Mouse (Mus musculus) limb, embryonic 13.5 days (tissue): ENCODE results near the gene Etnk1. TPM values are rescaled to one million over a fixed set of nuclear protein-coding genes. Genes with fewer than 3 reads are reported as not detected.

Source experiments
- ATAC-seq: fragments of 200-750 bp; cut with Nextera tagmentation; 2 replicates; pipeline ENCODE4 v1.8.0; 2017; ENCODE audit warnings: low read depth, moderate number of reproducible peaks, moderate TSS enrichment; ENCODE audit not compliant: low FRiP score
- H3K27ac ChIP-seq: fragments of 300-500 bp; sonication (generic); 2 replicates; pipeline ENCODE4 v1.5.1; 2015; ENCODE audit warnings: inconsistent platforms, mild to moderate bottlenecking, moderate library complexity
- H3K27me3 ChIP-seq: fragments of 300-500 bp; sonication (generic); 2 replicates; pipeline ENCODE4 v1.6.1; 2015; ENCODE audit warnings: mild to moderate bottlenecking, inconsistent platforms
- H3K36me3 ChIP-seq: fragments of 300-500 bp; sonication (generic); 2 replicates; pipeline ENCODE4 v1.6.1; 2015; ENCODE audit warnings: inconsistent platforms, mild to moderate bottlenecking, moderate library complexity
- H3K4me1 ChIP-seq: fragments of 300-500 bp; sonication (generic); 2 replicates; pipeline ENCODE4 v1.6.1; 2015; ENCODE audit warnings: inconsistent platforms
- H3K4me2 ChIP-seq: fragments of 300-500 bp; sonication (generic); replicated peaks from 2 replicates; pipeline ENCODE4 v1.6.1; 2015; ENCODE audit warnings: inconsistent platforms, mild to moderate bottlenecking, moderate library complexity
- H3K4me3 ChIP-seq: fragments of 300-500 bp; sonication (generic); 2 replicates; pipeline ENCODE4 v1.5.1; 2015; ENCODE audit warnings: moderate library complexity, mild to moderate bottlenecking, inconsistent platforms
- H3K9ac ChIP-seq: fragments of 300-500 bp; sonication (generic); 2 replicates; pipeline ENCODE4 v1.6.1; 2015; ENCODE audit warnings: mild to moderate bottlenecking, inconsistent platforms
- H3K9me3 ChIP-seq: fragments of 300-500 bp; sonication (generic); 2 replicates; pipeline ENCODE4 v1.6.1; 2016; ENCODE audit warnings: inconsistent platforms
- WGBS: fragments of 180-500 bp; shearing (Covaris S2); methylation state at CpG from one replicate; pipeline ENCODE4 v1.1.7; 2015; 5-methylcytosine and 5-hydroxymethylcytosine counted together
- polyA plus RNA-seq: library from polyadenylated mRNA; unstranded; fragments of >200 nt; fragmentation: Nextera tagmentation; extraction: Ambion mirVana; gene quantifications from 2 replicates; pipeline ENCODE4 v1.2.1, GENCODE M21; 2015

The Etnk1 gene
- polyA plus RNA-seq, 1 experiment from 2014 or later: 19.4 TPM

- WGBS: 45% methylated on average over 9 of the region's 9 CpGs
- H3K9ac ChIP-seq: no peak overlapping the region
- no peaks in the 10 kb centered on the region for H3K27me3 ChIP-seq
- no peak overlapping the region for H3K27ac ChIP-seq
- no peak overlapping the region for H3K4me3 ChIP-seq
- no peak overlapping the region for H3K4me2 ChIP-seq
- no peaks in the 10 kb centered on the region for H3K36me3 ChIP-seq
- no peak for ATAC-seq
- no peaks in the 10 kb centered on the region for H3K9me3 ChIP-seq
- H3K4me1 ChIP-seq: peaks cover 29% of the 10 kb centered on the region
Observed at GRCm38 (mm10) chr6:143152321-143152827, 14.6 kb upstream of the Etnk1 start.

GRCm38 (mm10) chr6:143153160-143153559, 13.9 kb upstream of the Etnk1 start:
- Histone ChIP-seq H3K9ac (no peak overlapping the region), H3K27ac (no peak overlapping the region), H3K9me3 (no peaks in the 10 kb centered on the region), H3K4me2 (no peak overlapping the region), H3K4me1 (peaks cover 29% of the 10 kb centered on the region), H3K27me3 (no peaks in the 10 kb centered on the region), H3K36me3 (no peaks in the 10 kb centered on the region), H3K4me3 (no peak overlapping the region)
- WGBS: 14% methylated on average over 2 of the region's 2 CpGs
- no peak for ATAC-seq

- 36% methylated on average over 10 of the region's 10 CpGs for WGBS
- peak; percentile 48; the same call in 1 of the 2 replicates for ATAC-seq
- H3K27me3 ChIP-seq: no peaks in the 10 kb centered on the region
Observed at GRCm38 (mm10) chr6:143153751-143154494, 13.1 kb upstream of the Etnk1 start.

GRCm38 (mm10) chr6:143154885-143155284, 12.1 kb upstream of the Etnk1 start:
- peak overlapping the region; percentile 19 for H3K4me2 ChIP-seq
- WGBS: 56% methylated on average over 13 of the region's 13 CpGs
- H3K27ac ChIP-seq: no peak overlapping the region; the same call in 1 of the 2 replicates
- peaks cover 29% of the 10 kb centered on the region for H3K4me1 ChIP-seq
- peak; percentile 58 for ATAC-seq
- no peak overlapping the region for H3K9ac ChIP-seq
- H3K36me3 ChIP-seq: no peaks in the 10 kb centered on the region
- no peaks in the 10 kb centered on the region for H3K27me3 ChIP-seq
- H3K4me3 ChIP-seq: no peak overlapping the region
- H3K9me3 ChIP-seq: no peaks in the 10 kb centered on the region

More at GRCm38 (mm10) chr6:143153751-143154494, 13.1 kb upstream of the Etnk1 start:
- H3K9ac ChIP-seq: no peak overlapping the region
- H3K9me3 ChIP-seq: no peaks in the 10 kb centered on the region
- no peaks in the 10 kb centered on the region for H3K36me3 ChIP-seq
- no peak overlapping the region for H3K4me3 ChIP-seq
- no peak overlapping the region for H3K4me2 ChIP-seq
- H3K4me1 ChIP-seq: peaks cover 29% of the 10 kb centered on the region
- no peak overlapping the region for H3K27ac ChIP-seq

- H3K4me2 ChIP-seq: no peak overlapping the region
- no peaks in the 10 kb centered on the region for H3K9me3 ChIP-seq
- WGBS: 77% methylated on average over 1 of the region's 1 CpGs
- no peak overlapping the region for H3K27ac ChIP-seq
- ATAC-seq: no peak
- H3K9ac ChIP-seq: no peak overlapping the region
- H3K4me1 ChIP-seq: peaks cover 29% of the 10 kb centered on the region
- no peaks in the 10 kb centered on the region for H3K27me3 ChIP-seq
- H3K4me3 ChIP-seq: no peak overlapping the region
- no peaks in the 10 kb centered on the region for H3K36me3 ChIP-seq
Observed at GRCm38 (mm10) chr6:143155996-143156395, 11.0 kb upstream of the Etnk1 start.

- Histone ChIP-seq H3K4me1 (peaks cover 29% of the 10 kb centered on the region), H3K36me3 (no peaks in the 10 kb centered on the region), H3K27ac (no peak overlapping the region), H3K9ac (no peak overlapping the region), H3K9me3 (no peaks in the 10 kb centered on the region), H3K27me3 (no peaks in the 10 kb centered on the region), H3K4me3 (no peak overlapping the region), H3K4me2 (no peak overlapping the region)
- 84% methylated on average over 7 of the region's 7 CpGs for WGBS
- no peak for ATAC-seq
Observed at GRCm38 (mm10) chr6:143156684-143157083, 10.3 kb upstream of the Etnk1 start.

- no peak overlapping the region for H3K4me3 ChIP-seq
- no peak for ATAC-seq
- no peak overlapping the region for H3K9ac ChIP-seq
- H3K4me2 ChIP-seq: no peak overlapping the region
- H3K4me1 ChIP-seq: peaks cover 26% of the 10 kb centered on the region
- H3K27ac ChIP-seq: no peak overlapping the region
- no peaks in the 10 kb centered on the region for H3K36me3 ChIP-seq
- H3K27me3 ChIP-seq: no peaks in the 10 kb centered on the region; the same call in 1 of the 2 replicates
- WGBS: 86% methylated on average over 8 of the region's 8 CpGs
- no peaks in the 10 kb centered on the region for H3K9me3 ChIP-seq
Observed at GRCm38 (mm10) chr6:143157401-143157800, 9.6 kb upstream of the Etnk1 start.

GRCm38 (mm10) chr6:143160572-143161231, 6.3 kb upstream of the Etnk1 start:
- no peaks in the 10 kb centered on the region for H3K36me3 ChIP-seq
- H3K9ac ChIP-seq: no peak overlapping the region
- no peak overlapping the region for H3K27ac ChIP-seq
- ATAC-seq: no peak
- no peak overlapping the region for H3K4me3 ChIP-seq
- H3K4me2 ChIP-seq: no peak overlapping the region
- H3K9me3 ChIP-seq: no peaks in the 10 kb centered on the region
- WGBS: 80% methylated on average over 6 of the region's 6 CpGs
- H3K27me3 ChIP-seq: no peaks in the 10 kb centered on the region; the same call in 1 of the 2 replicates
- no peaks in the 10 kb centered on the region for H3K4me1 ChIP-seq

- WGBS: 52% methylated on average over 11 of the region's 12 CpGs
- no peak for ATAC-seq
- no peaks in the 10 kb centered on the region; the same call in 1 of the 2 replicates for H3K27me3 ChIP-seq
Observed at GRCm38 (mm10) chr6:143162161-143162877, 4.7 kb upstream of the Etnk1 start.

GRCm38 (mm10) chr6:143163956-143164905, 2.8 kb upstream of the Etnk1 start:
- 88% methylated on average over 15 of the region's 15 CpGs for WGBS
- no peak for ATAC-seq
- Histone ChIP-seq H3K27ac (no peak overlapping the region), H3K4me1 (peaks cover 20% of the 10 kb centered on the region), H3K4me2 (no peak overlapping the region), H3K36me3 (no peaks in the 10 kb centered on the region; the same call in 1 of the 2 replicates), H3K9ac (no peak overlapping the region), H3K9me3 (no peaks in the 10 kb centered on the region), H3K4me3 (no peak overlapping the region), H3K27me3 (no peaks in the 10 kb centered on the region; the same call in 1 of the 2 replicates)

More at GRCm38 (mm10) chr6:143162161-143162877, 4.7 kb upstream of the Etnk1 start:
- Histone ChIP-seq H3K9me3 (no peaks in the 10 kb centered on the region), H3K27ac (no peak overlapping the region), H3K4me1 (peaks cover 7% of the 10 kb centered on the region; the same call in 1 of the 2 replicates), H3K9ac (no peak overlapping the region), H3K4me2 (no peak overlapping the region), H3K36me3 (no peaks in the 10 kb centered on the region), H3K4me3 (no peak overlapping the region)

GRCm38 (mm10) chr6:143164906-143165255, 2.1 kb upstream of the Etnk1 start:
- no peaks in the 10 kb centered on the region for H3K9me3 ChIP-seq
- H3K27ac ChIP-seq: no peak overlapping the region
- H3K27me3 ChIP-seq: no peaks in the 10 kb centered on the region; the same call in 1 of the 2 replicates
- H3K4me1 ChIP-seq: peaks cover 27% of the 10 kb centered on the region
- ATAC-seq: no peak
- no peaks in the 10 kb centered on the region; the same call in 1 of the 2 replicates for H3K36me3 ChIP-seq
- H3K4me2 ChIP-seq: no peak overlapping the region
- no peak overlapping the region for H3K9ac ChIP-seq
- WGBS: 62% methylated on average over 8 of the region's 8 CpGs
- no peak overlapping the region for H3K4me3 ChIP-seq
